Mouse (Mus musculus): Measurements from ENCODE around the gene Nav1. TPM values are rescaled to one million over a fixed set of nuclear protein-coding genes. Genes with fewer than 3 reads are reported as not detected.

Gene Nav1
- total and polyA plus RNA-seq, 2 experiments from 2014 or later, result 35.5 to 85.8 TPM

DNA sequence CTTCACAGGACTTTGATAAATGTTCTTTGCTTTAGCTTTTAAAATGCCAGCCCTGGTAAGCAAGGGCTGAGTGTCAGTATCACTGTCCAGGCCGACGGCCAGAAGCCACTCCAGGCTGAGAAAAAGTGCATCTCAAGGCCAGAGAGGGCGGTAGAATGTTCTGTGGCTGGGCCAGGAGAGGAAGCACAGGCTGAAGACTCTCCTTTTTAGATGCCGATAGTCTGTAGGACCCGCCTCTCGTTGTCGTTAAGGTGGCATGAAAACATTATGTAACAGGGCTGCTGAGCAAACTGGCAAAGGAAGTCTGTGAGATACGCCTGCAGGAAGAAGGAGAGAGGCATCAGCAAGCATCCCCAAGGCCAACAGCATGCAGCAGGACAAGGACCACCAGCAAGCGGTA, 221.9 kb downstream of the Nav1 start:
- Histone ChIP-seq H3K4me2 (ENCODE audit: low read depth) (no peak overlapping the region), H3K4me3 (ENCODE audit: low read depth, low read length) (no peak overlapping the region), H3K27ac (ENCODE audit: low read depth, low read length) (no peak overlapping the region), H3K9ac (no peak overlapping the region), H3K4me1 (ENCODE audit: insufficient read depth) (no peaks in the 10 kb centered on the region), H3K36me3 (ENCODE audit: insufficient read depth) (peaks cover 80% of the 10 kb centered on the region), H3K9me3 (ENCODE audit: low read length) (no peaks in the 10 kb centered on the region), H3K27me3 (ENCODE audit: insufficient read depth, low read length) (no peaks in the 10 kb centered on the region)
- TF ChIP-seq CTCF (IDR thresholded peaks at IDR 0.05; ENCODE audit: low read depth), result no peak
- ATAC-seq (no peak), DNase-seq (no peak)
- WGBS, result 89% methylated on average over 9 of the region's 9 CpGs

Small RNAs within 50 kb of the gene (microRNA-seq; reads per million reads assigned to microRNA genes)
- 1.5 to 1.8 reads per million in 2 experiments for gene Mir1231

Other genes starting within 250 kb of the Nav1 start
- 80.9 and 98.2 TPM in 2 replicates for gene Shisa4, start 232.1 kb downstream of the Nav1 start, total RNA-seq (2014; rRNA removed)
- gene Shisa4, start 232.1 kb downstream of the Nav1 start, polyA plus RNA-seq (2015; fragmentation: Nextera tagmentation; extraction: Ambion mirVana), result 97.6 and 120 TPM in 2 replicates
- gene Ipo9, start 176.8 kb downstream of the Nav1 start, total RNA-seq (2014; rRNA removed), result 85.2 and 95.0 TPM in 2 replicates
- 53.1 and 76.6 TPM in 2 replicates for gene Ipo9, start 176.8 kb downstream of the Nav1 start, polyA plus RNA-seq (2015; fragmentation: Nextera tagmentation; extraction: Ambion mirVana)
- 53.2 and 55.7 TPM in 2 replicates for gene Csrp1, start 112.8 kb upstream of the Nav1 start, total RNA-seq (2014; rRNA removed)
- gene Csrp1, start 112.8 kb upstream of the Nav1 start, polyA plus RNA-seq (2015; fragmentation: Nextera tagmentation; extraction: Ambion mirVana), result 20.8 and 21.0 TPM in 2 replicates
- 23.6 and 27.2 TPM in 2 replicates for gene Phlda3, start 158.8 kb upstream of the Nav1 start, total RNA-seq (2014; rRNA removed)
- 28.5 and 30.3 TPM in 2 replicates for gene Phlda3, start 158.8 kb upstream of the Nav1 start, polyA plus RNA-seq (2015; fragmentation: Nextera tagmentation; extraction: Ambion mirVana)
- 0.19 TPM in 1 of 2 replicates, not detected in the other for gene Tnni1, start 172.1 kb upstream of the Nav1 start, total RNA-seq (2014; rRNA removed)
- gene Tnni1, start 172.1 kb upstream of the Nav1 start, polyA plus RNA-seq (2015; fragmentation: Nextera tagmentation; extraction: Ambion mirVana), result 0.39 and 0.48 TPM in 2 replicates
- 0.31 and 0.81 TPM in 2 replicates for gene Lad1, start 211.3 kb upstream of the Nav1 start, total RNA-seq (2014; rRNA removed)
- 0.35 and 0.40 TPM in 2 replicates for gene Lad1, start 211.3 kb upstream of the Nav1 start, polyA plus RNA-seq (2015; fragmentation: Nextera tagmentation; extraction: Ambion mirVana)
- 0.67 and 0.77 TPM in 2 replicates for gene Tnnt2, start 229.1 kb upstream of the Nav1 start, total RNA-seq (2014; rRNA removed)
- 0.63 and 0.89 TPM in 2 replicates for gene Tnnt2, start 229.1 kb upstream of the Nav1 start, polyA plus RNA-seq (2015; fragmentation: Nextera tagmentation; extraction: Ambion mirVana)

Data from forebrain, postnatal 0 days (tissue).